Mouse (Mus musculus) CH12.LX (cell line): ENCODE results near the gene Oaz3. TPM values are rescaled to one million over a fixed set of nuclear protein-coding genes. Genes with fewer than 3 reads are reported as not detected.

Experiments used
- DNase-seq: peaks from one replicate; pipeline ENCODE4 v3.0.0-alpha.2; 2013; ENCODE audit errors: extremely low read depth
- H3K27ac ChIP-seq: 2 replicates; pipeline ENCODE4 v1.5.1; 2012; ENCODE audit warnings: low read depth, mild to moderate bottlenecking, control low read depth, moderate library complexity; ENCODE audit not compliant: insufficient read depth
- H3K27me3 ChIP-seq: replicated peaks from 2 replicates; pipeline ENCODE3; 2012; ENCODE audit warnings: inconsistent platforms
- H3K36me3 ChIP-seq, 2 experiments: replicated peaks in 1 of 2; 2 replicates each; pipeline versions ENCODE3 to v1.6.1; 2012; ENCODE audit warnings: inconsistent platforms in 1 of 2, low read length in 1 of 2, mild to moderate bottlenecking in 1 of 2, mixed read lengths in 1 of 2, moderate library complexity in 1 of 2; ENCODE audit not compliant: control insufficient read depth in 1 of 2, insufficient read depth in 1 of 2
- H3K4me1 ChIP-seq, 2 experiments: 2 replicates each; pipeline ENCODE4 v1.6.1; 2012; ENCODE audit warnings: inconsistent platforms in 1 of 2, moderate library complexity in 1 of 2; ENCODE audit not compliant: insufficient read depth in 2 of 2, control insufficient read depth in 1 of 2
- H3K4me2 ChIP-seq: 2 replicates; pipeline ENCODE4 v1.6.1; 2012; ENCODE audit warnings: low read depth, mild to moderate bottlenecking, control low read depth; ENCODE audit not compliant: poor library complexity, insufficient read depth, severe bottlenecking
- H3K4me3 ChIP-seq, 3 experiments: fragments of 150-350 bp in 1 of 3; sonication (generic) in 1 of 3; replicated peaks in 1 of 3; 2 replicates each; pipeline versions ENCODE3 to v1.5.1; 2011 to 2012; ENCODE audit warnings: low read depth in 2 of 3, low read length in 2 of 3, mild to moderate bottlenecking in 2 of 3, moderate library complexity in 2 of 3, control low read depth in 1 of 3, improper control_type of control experiment in 1 of 3, inconsistent platforms in 1 of 3, mixed read lengths in 1 of 3; ENCODE audit not compliant: poor library complexity in 1 of 3
- H3K79me2 ChIP-seq: replicated peaks from 2 replicates; pipeline ENCODE4 v1.6.1; 2012; ENCODE audit warnings: mild to moderate bottlenecking, moderate library complexity; ENCODE audit not compliant: control insufficient read depth, poor library complexity, insufficient read depth, severe bottlenecking; ENCODE audit errors: extremely low read depth
- H3K9ac ChIP-seq: 2 replicates; pipeline ENCODE4 v1.6.1; 2012; ENCODE audit warnings: low read depth, mild to moderate bottlenecking, control low read depth, moderate library complexity; ENCODE audit not compliant: insufficient read depth
- H3K9me3 ChIP-seq: replicated peaks from 2 replicates; pipeline ENCODE3; 2012; ENCODE audit warnings: low read length, inconsistent platforms, mixed read lengths
- BHLHE40 ChIP-seq: IDR thresholded peaks from 2 replicates; pipeline ENCODE4 v1.6.1; 2011; ENCODE audit warnings: mild to moderate bottlenecking, low read depth, low read length, improper control_type of control experiment
- CHD2 ChIP-seq: IDR thresholded peaks from 2 replicates; pipeline ENCODE4 v1.6.1; 2011; ENCODE audit warnings: low read length, improper control_type of control experiment
- CTCF ChIP-seq, 2 experiments: IDR thresholded peaks in 1 of 2; conservative IDR thresholded peaks in 1 of 2; 2 replicates each; pipeline ENCODE4 v1.5.1; 2011 to 2012; ENCODE audit warnings: low read depth in 2 of 2, low read length in 2 of 2, improper control_type of control experiment in 1 of 2, inconsistent platforms in 1 of 2, mild to moderate bottlenecking in 1 of 2, moderate library complexity in 1 of 2
- GABPA ChIP-seq: IDR thresholded peaks from 2 replicates; pipeline ENCODE4 v1.6.1; 2012; ENCODE audit warnings: low read depth, low read length, improper control_type of control experiment, inconsistent platforms; ENCODE audit not compliant: insufficient replicate concordance
- HCFC1 ChIP-seq: IDR thresholded peaks from 2 replicates; pipeline ENCODE4 v1.6.1; 2012; ENCODE audit warnings: low read depth, mild to moderate bottlenecking, inconsistent platforms, low read length, improper control_type of control experiment
- IRF4 ChIP-seq: IDR thresholded peaks from 2 replicates; pipeline ENCODE4 v1.6.1; 2014; ENCODE audit warnings: low read depth, mild to moderate bottlenecking, inconsistent platforms, low read length, improper control_type of control experiment
- JUND ChIP-seq: conservative IDR thresholded peaks from 2 replicates; pipeline ENCODE4 v1.6.1; 2011; ENCODE audit warnings: low read depth, low read length, improper control_type of control experiment
- MAX ChIP-seq: IDR thresholded peaks from 2 replicates; pipeline ENCODE4 v1.6.1; 2011; ENCODE audit warnings: low read length, improper control_type of control experiment
- MEF2A ChIP-seq: IDR thresholded peaks from 2 replicates; pipeline ENCODE4 v1.6.1; 2014; ENCODE audit warnings: low read depth, mild to moderate bottlenecking, inconsistent platforms, low read length, improper control_type of control experiment, borderline replicate concordance
- NELFE ChIP-seq: IDR thresholded peaks from 2 replicates; pipeline ENCODE4 v1.6.1; 2011; ENCODE audit warnings: low read depth, low read length, improper control_type of control experiment
- NRF1 ChIP-seq: IDR thresholded peaks from 2 replicates; pipeline ENCODE4 v1.6.1; 2014; ENCODE audit warnings: low read depth, mild to moderate bottlenecking, inconsistent platforms, low read length, improper control_type of control experiment, moderate library complexity
- PAX5 ChIP-seq: IDR thresholded peaks from 2 replicates; pipeline ENCODE4 v1.6.1; 2012; ENCODE audit warnings: low read length, inconsistent platforms, mixed read lengths
- POLR2A ChIP-seq: IDR thresholded peaks from 2 replicates; pipeline ENCODE4 v1.6.1; 2011; ENCODE audit warnings: low read depth, mild to moderate bottlenecking, improper control_type of control experiment, low read length
- RAD21 ChIP-seq: IDR thresholded peaks from 2 replicates; pipeline ENCODE4 v1.6.1; 2011; ENCODE audit warnings: low read depth, mild to moderate bottlenecking, low read length, improper control_type of control experiment, moderate library complexity
- RCOR1 ChIP-seq: conservative IDR thresholded peaks from 2 replicates; pipeline ENCODE4 v1.6.1; 2012; ENCODE audit warnings: low read depth, mild to moderate bottlenecking, inconsistent platforms, low read length, improper control_type of control experiment
- SIN3A ChIP-seq: IDR thresholded peaks from 2 replicates; pipeline ENCODE4 v1.6.1; 2012; ENCODE audit warnings: low read length, improper control_type of control experiment, inconsistent platforms
- TBP ChIP-seq: conservative IDR thresholded peaks from 2 replicates; pipeline ENCODE4 v1.6.1; 2011; ENCODE audit warnings: low read depth, low read length, improper control_type of control experiment
- USF2 ChIP-seq: conservative IDR thresholded peaks from 2 replicates; pipeline ENCODE4 v1.6.1; 2011; ENCODE audit warnings: low read depth, low read length, improper control_type of control experiment
- ZC3H11A ChIP-seq: IDR thresholded peaks from 2 replicates; pipeline ENCODE4 v1.6.1; 2012; ENCODE audit warnings: low read depth, mild to moderate bottlenecking, inconsistent platforms, low read length, improper control_type of control experiment
- ZNF384 ChIP-seq: IDR thresholded peaks from 2 replicates; pipeline ENCODE4 v1.6.1; 2012; ENCODE audit warnings: low read depth, low read length, improper control_type of control experiment, inconsistent platforms
- dilution Hi-C: fragments of 300-500 bp; cut with MboI; formaldehyde crosslinking; loops from 2 replicates; pipeline ENCODE4 v1.14.3; 2020; ENCODE audit warnings: low sequenced_read_pairs; ENCODE audit not compliant: extremely low pct_unique_long_range_greater_than_20kb, extremely low pct_ligation_motif_present
- in situ Hi-C: fragments of 300-500 bp; cut with MboI; formaldehyde crosslinking; loops from 3 replicates; pipeline ENCODE4 v1.14.3; 2019; ENCODE audit warnings: low sequenced_read_pairs, low pct_ligation_motif_present, low pct_unique_long_range_greater_than_20kb, mixed read lengths
- polyA plus RNA-seq: library from polyadenylated mRNA; unstranded; fragments of >175 nt; gene quantifications from 2 replicates; pipeline ENCODE4 v1.2.1, GENCODE M21; 2012; ENCODE audit warnings: low read depth; ENCODE audit not compliant: insufficient read length
- total RNA-seq, 2 experiments: library from RNA; depleted of rRNA; stranded (reverse); fragments of 300-350 nt in 1 of 2; fragments of >200 nt in 1 of 2; gene quantifications; 2 replicates each; pipeline ENCODE4 v1.2.3; 2012 to 2014

The Oaz3 gene
- total and polyA plus RNA-seq, 3 experiments, result 0.51 to 0.71 TPM; not detected in 1

GRCm38 (mm10) chr3:94473115-94473505 is 29.4 kb upstream of the Oaz3 start:
- dilution Hi-C loops, result no loop called here
- in situ Hi-C loops, result loop anchor here (25.0 kb wide), 1 partner anchor 139 kb away; no protein-coding TSS in a partner anchor
- no peak overlapping the region for H3K4me2 ChIP-seq
- TF ChIP-seq JUND (no peak), CTCF (conservative IDR thresholded peaks at IDR 0.05 in 1 of 2, IDR thresholded peaks at IDR 0.05 in 1 of 2; ENCODE audit: low read depth in 2 of 2, low read length in 2 of 2) (no peak), POLR2A (no peak), ZC3H11A (no peak), NELFE (no peak), NRF1 (no peak)
- DNase-seq, result no peak
- H3K79me2 ChIP-seq, result no peaks in the 10 kb centered on the region
- H3K4me1 ChIP-seq, result 0 out of 4 replicates have a peak, but pooled peaks cover 2 to 4% of the 10 kb centered on the region in 2 experiments
- H3K27ac ChIP-seq, result no peak overlapping the region
- H3K27me3 ChIP-seq, result no peaks in the 10 kb centered on the region
- H3K36me3 ChIP-seq, result no peaks in the 10 kb centered on the region
- no peak overlapping the region for H3K4me3 ChIP-seq
- no peak overlapping the region for H3K9ac ChIP-seq
- H3K9me3 ChIP-seq, result no peaks in the 10 kb centered on the region

GRCm38 (mm10) chr3:94472447-94473114 is 28.9 kb upstream of the Oaz3 start:
- in situ Hi-C loops (loop anchor here (25.0 kb wide), 1 partner anchor 140 kb away; no protein-coding TSS in a partner anchor), dilution Hi-C loops (no loop called here)
- Histone ChIP-seq H3K27me3 (no peaks in the 10 kb centered on the region), H3K4me1 (0 out of 4 replicates have a peak, but pooled peaks cover 2 to 4% of the 10 kb centered on the region in 2 experiments), H3K4me3 (no peak overlapping the region), H3K27ac (no peak overlapping the region), H3K4me2 (no peak overlapping the region), H3K79me2 (no peaks in the 10 kb centered on the region), H3K9ac (no peak overlapping the region), H3K9me3 (no peaks in the 10 kb centered on the region), H3K36me3 (no peaks in the 10 kb centered on the region)
- DNase-seq, result no peak
- no peak for TF ChIP-seq MAX
- no peak for TF ChIP-seq BHLHE40
- TF ChIP-seq PAX5, result no peak
- TF ChIP-seq RCOR1, result no peak
- no peak for TF ChIP-seq USF2
- TF ChIP-seq RAD21, result no peak
- TF ChIP-seq MEF2A, result no peak
- TF ChIP-seq SIN3A, result no peak
- TF ChIP-seq CTCF (conservative IDR thresholded peaks at IDR 0.05 in 1 of 2, IDR thresholded peaks at IDR 0.05 in 1 of 2; ENCODE audit: low read depth in 2 of 2, low read length in 2 of 2), result no peak
- TF ChIP-seq GABPA, result no peak
- no peak for TF ChIP-seq NELFE
- no peak for TF ChIP-seq ZNF384
- TF ChIP-seq HCFC1, result no peak
- TF ChIP-seq IRF4, result no peak
- no peak for TF ChIP-seq POLR2A
- TF ChIP-seq CHD2, result no peak
- TF ChIP-seq TBP, result no peak
